Mouse (Mus musculus) small intestine, adult 2 months (tissue): ENCODE results near the gene Ubtf.

ENCODE experiments used
- CTCF ChIP-seq: fragments of 200-500 bp; IDR thresholded peaks from 2 replicates; pipeline ENCODE4 v1.5.1; 2012; ENCODE audit warnings: low read depth, mild to moderate bottlenecking, control low read depth, inconsistent platforms, low read length, moderate library complexity, mixed read lengths; ENCODE audit not compliant: insufficient replicate concordance, insufficient read length; ENCODE audit errors: extremely low read depth
- POLR2A ChIP-seq: fragments of 200-500 bp; IDR thresholded peaks from 2 replicates; pipeline ENCODE4 v1.6.1; 2012; ENCODE audit warnings: low read depth, mild to moderate bottlenecking, control low read depth, inconsistent platforms, low read length, moderate library complexity

DNA sequence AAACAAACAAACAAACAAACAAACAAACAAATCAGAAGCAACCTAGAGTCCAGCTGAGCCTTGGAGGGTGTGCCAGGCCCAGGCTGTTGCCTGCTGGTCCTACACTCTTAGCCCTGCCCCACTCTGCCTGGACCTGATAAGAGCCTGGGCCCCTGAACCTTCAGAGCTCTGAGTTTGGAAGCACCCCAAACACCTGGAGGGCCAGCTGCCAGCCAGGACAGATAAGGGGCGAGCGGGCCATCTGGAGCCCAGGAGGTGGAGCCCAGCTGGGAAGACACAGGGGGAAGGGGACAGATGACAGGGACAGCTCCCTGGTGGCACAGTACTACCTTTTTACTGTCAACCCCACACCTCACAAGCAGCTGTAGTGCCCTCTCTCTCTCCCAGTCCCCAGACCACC lies 44.1 kb upstream of the Ubtf start:
- TF ChIP-seq CTCF (no peak), POLR2A (no peak)
